Mouse (Mus musculus) embryo, embryonic 11 days (tissue): ENCODE data around the gene Izumo2.

ENCODE experiments used
- DNase-seq: peaks from one replicate; pipeline ENCODE4 v3.0.0-alpha.2; 2015

Izumo2 gene

DNA sequence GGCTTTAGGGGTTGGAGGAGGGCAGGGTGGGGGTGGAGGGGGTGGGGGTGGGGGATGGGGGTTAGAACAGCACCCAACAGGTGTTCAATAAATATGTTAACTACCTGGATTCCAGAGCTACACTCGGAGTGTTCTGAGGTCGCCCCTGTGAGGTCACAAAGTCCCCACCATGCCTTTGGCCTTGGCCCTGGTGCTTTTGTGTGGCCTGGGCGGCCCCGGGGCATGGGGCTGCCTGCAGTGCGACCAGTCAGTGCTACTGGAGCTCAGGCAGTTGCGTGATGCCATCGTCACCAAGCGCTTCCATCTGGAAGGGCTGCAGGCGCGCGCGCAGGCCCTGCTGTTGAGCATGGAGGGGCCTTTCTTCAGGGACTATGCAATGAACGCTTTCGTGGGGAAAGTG is at the start of gene Izumo2:
Gene Izumo2 (plus strand): TSS at position 169 of the 400 bp plus-strand sequence.
- DNase-seq, result no peak

DNA sequence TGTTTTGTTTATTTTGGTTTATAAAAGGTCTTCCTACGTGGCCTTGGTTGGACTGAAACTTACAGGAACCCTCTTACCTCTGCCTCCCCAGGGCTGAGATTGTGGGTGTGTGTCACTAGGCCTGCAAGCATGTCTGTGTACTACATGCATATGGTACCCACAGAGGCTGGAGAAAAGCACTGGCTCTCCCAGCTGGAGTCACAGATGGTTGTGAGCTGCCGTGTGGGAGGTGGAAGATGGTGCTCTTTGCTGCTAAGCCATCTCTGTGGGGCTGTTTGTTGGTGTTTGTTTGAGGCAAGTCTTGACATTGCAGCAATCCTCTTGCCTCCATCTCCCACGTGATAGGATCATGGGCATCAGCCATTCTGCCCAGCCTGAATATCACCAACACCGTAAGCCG is 47.3 kb upstream of the Izumo2 start:
- DNase-seq, result no peak

DNA sequence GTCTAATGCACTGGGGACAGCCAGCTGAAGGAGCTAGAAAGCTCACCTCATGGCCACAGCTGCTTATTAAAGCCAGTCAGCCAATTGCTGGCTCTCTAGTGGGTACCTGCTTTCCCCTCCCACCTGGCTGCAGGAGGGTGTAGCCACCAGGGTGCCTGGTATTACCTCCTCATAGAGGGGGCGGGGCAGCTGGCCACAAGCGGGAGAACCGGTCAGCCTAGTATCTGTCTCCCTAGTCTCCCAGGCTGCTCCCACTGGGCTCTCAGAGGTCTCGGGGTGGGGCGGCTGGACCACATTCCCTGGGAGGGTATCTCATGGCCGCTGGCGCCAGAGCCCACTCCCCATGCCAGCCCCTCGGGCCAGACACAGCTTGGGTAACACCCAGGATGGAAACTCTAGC is 46.4 kb upstream of the Izumo2 start:
- no peak for DNase-seq

DNA sequence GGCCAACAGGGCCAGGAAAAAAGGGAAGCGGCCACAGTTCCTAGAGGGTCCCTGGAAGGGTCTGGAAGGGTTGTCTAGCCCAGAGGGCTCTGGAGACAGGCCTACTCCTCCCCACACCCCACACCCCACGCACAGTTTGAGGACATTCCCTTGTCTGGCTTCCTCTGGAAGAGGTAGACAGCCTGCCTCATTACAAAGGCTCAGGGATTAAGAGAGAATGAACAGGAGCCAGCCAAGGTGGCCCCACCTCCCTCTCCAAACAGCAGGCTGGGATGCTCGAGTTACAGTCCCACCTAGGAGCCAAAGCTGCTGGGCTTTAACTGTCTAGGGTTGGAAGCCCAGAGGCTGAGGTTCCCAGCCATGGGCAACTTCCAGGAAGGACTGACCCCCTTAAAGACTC is 46.0 kb upstream of the Izumo2 start:
- DNase-seq, result no peak

DNA sequence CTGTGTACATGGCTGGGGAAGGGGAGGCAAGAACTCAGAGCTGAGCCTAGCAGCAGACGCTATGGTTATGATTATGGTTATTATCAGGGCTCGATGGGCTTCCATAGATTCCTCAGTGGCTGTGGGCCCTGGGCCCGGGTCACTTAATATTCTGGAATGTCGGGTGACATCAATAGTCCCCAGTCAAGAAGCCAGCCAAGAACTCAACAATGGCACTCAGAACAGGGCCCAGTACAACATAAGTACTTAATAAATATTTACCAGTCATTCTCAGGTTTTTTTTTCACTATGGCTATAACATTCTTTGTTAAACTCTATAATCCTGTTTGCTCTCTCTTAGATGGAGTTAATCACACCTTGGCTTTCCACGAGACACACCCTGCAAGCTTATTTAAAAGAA is 45.0 kb upstream of the Izumo2 start:
- DNase-seq, result no peak

- DNase-seq, result no peak
Measured at GRCm38 (mm10) chr7:44664731-44665130, 43.8 kb upstream of the Izumo2 start.

GRCm38 (mm10) chr7:44666462-44666861 is 42.1 kb upstream of the Izumo2 start:
- no peak for DNase-seq

DNA sequence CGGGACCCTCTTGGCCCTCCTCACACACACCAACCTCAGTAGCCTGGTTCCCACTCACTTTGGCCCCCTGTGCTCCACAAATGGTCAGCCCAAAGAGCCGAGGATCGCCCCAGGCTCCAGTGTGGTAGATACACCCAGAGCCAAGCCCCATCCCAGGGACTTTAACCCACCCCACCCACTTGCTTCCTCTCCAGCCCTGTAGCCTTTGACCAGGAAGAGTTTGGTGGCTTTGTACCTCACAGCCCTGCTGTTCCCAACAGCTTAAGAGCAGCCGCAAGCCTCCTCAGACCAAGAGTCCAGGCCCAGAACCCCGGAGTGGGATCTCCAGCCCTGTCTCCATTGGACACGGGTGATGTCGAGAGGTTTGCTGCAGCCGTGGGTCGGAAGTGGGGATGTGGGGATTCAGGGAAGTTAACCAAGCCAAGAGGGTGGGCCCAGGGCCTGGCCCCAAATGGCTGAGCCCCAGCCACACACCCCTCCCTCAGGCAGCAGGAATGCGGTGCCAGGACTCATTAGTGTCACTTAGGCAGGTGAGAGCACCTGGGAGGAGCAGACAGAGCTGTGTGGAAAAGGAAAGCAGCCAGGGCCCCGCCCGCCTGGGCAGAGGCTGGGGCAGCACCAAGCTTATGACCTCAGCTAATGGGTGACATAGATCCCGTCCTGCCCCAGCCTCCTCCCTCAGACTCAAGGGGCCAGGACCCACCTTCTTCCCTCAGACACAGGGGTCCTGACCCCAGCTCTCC is 40.4 kb upstream of the Izumo2 start:
- DNase-seq, result no peak

DNA sequence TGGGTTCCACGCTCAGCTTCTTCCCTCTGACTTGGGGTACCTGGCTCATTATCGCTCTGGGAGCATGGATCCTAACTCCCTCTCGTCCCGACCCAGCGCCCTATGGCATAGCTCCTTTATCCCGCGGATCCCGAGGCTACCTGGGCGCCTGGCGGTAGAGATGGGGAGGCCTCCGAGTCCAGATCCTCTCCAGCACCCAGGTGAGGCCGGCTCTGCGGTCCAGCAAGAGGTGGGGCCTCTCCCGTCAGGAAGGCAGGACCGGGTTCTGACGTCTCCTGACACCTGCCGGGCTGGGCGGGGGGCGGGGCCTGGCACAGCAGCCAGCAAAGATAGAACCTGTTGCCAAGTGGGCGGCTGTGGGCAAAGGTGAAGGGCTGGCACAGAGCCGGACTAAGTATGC is 39.4 kb upstream of the Izumo2 start:
- DNase-seq, result no peak

DNA sequence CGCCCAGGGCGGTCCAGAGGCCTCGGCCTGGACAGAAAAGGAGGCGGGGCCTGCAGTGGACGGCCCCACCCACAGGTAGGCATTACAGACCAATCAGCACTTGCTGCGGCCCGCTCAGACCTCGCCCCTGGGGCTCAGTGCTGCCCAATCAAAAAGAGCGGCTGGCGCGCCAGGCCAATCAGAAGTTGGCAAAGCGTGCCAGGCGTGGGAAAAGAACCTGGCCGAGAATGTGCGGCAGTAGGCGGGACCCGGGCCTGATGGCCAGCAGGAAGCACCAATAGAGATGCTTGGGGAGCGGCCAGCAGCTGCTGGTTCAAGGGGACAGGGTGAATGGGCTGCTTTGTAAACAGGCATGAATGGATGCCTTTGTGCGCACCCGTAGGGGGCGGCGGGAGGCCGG is 37.7 kb upstream of the Izumo2 start, which contains the start of gene Myh14:
Gene Myh14 (minus strand): TSS at position 41 of the 400 bp plus-strand sequence.
- peak; percentile 94 for DNase-seq

DNA sequence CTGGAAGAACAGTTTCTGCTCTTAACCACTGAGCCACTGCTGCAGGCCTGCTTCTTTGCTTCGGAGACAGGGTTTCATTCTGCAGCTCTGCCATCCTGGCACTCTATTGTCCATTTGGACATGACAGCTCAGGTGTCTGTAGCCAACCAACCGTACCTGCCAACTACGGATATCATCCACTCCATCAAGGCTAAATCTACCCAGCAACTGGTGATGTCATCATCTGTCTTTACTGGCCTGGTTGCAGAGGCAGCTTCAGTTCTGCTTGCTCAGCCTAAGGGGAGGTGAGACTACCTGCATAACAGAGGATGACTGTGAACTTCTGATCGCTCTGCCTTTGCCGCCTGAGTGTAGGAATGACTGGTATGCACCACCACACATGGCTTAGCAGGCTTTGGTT is 36.3 kb upstream of the Izumo2 start:
- DNase-seq, result no peak

DNA sequence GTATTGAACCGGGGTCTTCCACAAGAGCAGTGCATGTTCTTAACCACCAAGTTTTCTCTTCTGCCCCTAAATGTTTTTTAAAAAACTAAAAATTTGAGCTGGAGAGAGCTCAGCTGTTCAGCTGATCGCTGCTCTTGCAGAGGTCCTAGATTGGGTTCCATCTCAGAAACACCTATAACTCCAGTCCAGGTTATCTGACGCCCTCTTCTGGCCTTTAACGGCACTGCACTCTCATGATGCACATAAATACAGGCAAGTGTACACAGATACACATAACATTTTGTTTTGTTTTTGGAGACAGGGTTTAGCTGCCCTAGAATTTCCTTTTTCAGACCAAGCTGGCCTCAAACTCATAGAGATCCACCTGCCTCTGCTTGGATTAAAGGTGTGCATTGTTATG is 34.0 kb upstream of the Izumo2 start:
- no peak for DNase-seq

DNA sequence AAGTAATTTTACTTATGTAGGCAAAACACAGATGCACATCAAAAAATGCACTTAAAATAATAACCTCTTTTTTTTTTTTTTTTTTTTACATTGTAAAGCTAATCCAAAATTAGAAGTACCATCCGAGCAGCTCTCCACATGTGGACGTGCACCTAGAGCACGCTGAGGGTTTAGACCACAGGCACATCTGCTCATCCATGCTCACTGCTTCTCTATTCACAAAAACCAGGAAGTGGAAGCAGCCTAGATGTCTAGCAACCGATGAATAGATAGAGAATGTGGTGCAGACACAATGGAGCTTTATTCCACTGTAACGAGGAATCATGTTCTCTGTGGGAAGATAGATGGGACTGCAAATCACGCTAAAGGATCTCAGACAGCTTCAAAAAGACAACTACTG is 33.4 kb upstream of the Izumo2 start:
- no peak for DNase-seq

- no peak for DNase-seq
Measured at GRCm38 (mm10) chr7:44676126-44676525, 32.4 kb upstream of the Izumo2 start.

GRCm38 (mm10) chr7:44676611-44677010 is 31.9 kb upstream of the Izumo2 start:
- DNase-seq, result no peak

- no peak for DNase-seq
Measured at GRCm38 (mm10) chr7:44683656-44684055, 24.9 kb upstream of the Izumo2 start.

DNA sequence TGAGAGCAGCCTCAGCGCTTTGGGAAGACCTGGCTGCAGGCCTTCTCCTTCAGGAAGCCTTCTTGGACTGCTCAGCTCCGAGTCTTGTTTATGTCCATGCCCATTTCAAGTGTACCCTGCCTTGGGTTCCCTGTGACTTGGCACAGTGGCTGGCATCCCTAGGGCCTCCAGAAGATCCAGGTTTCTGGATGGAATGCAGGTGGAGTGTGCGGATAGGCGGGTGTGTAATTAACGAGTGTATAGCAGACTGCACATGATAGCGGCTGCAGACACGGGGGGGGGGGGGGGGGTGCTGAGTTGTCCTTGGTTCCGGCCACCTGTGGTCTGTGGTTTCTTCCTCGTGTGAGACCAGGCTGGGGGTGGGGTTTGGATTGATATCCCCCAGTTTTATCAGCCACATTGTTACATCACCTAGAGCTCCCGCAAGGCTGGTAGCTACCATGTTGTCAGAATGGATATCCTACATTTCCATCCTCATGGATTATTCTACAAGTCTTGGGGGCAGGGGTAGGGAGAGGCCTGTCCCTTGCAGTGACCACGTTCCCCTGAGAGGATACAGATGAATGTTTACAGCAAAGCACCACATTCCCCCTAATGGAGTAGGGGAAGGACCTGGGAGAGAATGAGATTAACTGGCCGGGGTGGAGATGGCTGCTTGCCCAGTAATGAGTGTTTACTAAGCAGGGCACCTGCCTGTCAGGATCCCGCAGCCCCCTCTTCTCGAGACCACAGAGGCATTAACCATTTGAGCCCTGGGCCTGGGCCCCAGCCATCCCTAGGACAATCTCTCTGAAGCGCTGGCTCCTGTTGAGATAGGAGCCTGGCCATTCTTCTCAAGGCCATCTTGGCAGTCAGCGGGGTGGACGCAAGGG is 22.8 kb upstream of the Izumo2 start:
- no peak for DNase-seq

DNA sequence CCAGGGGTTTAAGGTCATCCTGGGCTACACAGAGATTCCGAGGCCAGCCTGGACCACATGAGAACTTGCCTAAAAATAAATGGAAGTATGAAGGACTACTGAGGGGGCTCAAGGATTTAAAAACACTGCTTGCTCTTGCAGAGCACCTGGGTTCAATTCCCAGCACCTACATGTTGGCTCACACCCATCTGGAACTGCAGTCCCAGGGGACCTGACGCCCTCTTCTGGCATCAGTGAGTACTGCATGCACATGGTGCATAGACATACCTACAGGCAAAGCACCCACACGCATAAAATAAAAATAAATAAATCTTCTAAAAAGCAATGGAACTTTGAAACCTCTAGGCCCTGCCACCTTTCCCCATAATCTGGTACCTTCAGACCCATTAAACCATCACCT is 19.7 kb upstream of the Izumo2 start:
- no peak for DNase-seq

DNA sequence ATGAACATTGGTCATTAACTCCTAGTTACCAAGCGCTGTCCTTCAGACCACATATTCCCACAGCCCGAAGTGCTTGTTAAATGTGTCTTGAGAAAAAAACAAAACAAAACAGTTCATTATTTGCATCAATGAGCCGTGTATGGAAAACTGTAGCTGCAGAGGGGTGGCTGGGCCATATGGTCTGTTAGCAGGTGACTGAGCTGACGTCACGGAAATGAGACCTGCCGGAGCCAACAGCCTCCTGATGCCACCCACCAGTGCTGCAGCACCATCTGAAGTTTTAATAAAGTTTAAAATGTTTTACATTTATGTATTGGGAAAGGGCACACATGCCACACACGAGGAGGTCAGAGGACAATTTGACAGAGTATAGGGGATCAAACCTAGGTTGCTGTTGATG is 19.2 kb upstream of the Izumo2 start:
- DNase-seq, result no peak

DNA sequence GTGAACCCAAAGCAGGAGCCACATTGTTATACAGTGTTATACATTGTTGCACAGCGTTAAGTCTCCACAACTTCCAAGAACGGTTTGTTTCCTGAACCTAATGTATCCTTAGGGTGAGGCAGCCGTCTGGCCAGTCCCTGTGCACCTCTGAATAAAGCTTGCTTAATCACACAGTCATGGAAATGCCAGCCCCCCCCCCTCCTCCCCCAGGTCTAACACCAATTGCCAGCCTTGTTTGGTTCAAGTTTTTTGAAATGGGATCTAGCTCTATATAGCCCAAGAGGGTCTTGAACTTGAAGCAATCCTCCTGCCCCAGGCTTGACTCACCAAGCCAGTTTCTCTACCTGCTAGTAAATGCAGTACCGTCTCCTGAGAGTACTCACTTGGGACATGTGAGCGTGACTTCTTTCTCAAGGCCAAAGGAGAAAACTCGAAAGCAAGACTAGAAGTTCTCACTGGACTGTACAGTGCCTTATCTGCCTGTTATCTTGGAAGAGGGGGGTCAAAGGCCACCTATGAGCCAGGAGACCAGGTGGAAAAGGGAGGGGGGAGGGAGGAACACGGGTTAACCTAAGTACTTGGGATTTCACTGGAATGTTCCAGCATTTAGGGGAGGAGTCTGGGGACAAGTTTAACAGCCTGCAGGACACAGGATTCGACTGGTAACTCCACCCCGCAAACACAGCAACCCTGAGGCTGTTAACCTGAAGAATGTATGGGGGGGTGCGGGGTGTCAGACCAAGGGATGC is 14.9 kb upstream of the Izumo2 start:
- DNase-seq, result no peak

GRCm38 (mm10) chr7:44695223-44695622 is 13.3 kb upstream of the Izumo2 start:
- no peak for DNase-seq

DNA sequence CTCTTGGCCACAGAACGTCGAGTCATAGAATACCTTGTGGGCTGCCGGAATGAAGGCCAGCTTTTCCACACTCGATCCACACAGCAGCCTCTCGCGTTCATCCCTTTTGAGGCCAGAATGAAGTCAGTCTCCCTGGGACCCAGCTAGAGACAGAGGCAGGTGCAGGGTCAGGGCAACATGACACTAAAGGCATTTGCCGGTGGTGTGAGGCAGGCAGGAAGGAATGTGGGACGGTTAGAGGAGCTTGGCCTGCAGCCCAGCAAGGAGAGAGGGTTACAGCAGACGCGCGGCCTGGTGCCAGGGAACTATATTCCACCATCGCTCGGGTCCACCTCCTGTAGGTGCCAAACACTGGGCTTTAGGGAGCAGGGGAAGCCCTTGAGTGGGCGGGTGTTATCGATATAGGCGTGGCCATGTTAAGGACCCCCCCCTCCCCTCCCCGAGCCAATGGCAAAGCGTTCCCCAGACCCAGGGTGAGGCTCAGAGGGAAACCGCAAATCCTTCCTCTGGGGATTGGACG is 11.3 kb upstream of the Izumo2 start:
- peak; percentile 47 for DNase-seq

DNA sequence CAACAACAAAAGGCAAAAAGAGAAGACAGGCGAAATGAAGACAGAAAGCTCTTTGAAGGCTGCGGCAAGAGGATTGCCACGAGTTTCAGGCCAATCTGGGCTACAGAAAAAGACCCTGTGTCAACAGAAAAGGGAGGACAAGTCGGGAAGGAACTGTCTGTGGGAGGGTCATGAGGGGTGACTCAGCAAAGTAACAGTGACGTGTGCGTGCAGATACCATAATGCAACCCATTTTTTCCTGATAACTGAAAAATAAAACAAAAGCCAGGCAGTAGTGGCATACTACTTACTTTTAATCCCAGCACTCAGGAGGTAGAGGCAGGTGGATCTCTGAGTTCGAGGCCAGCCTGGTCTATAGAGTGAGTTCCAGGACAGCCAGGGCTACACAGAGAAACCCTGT is 10.6 kb upstream of the Izumo2 start:
- no peak for DNase-seq
